Mouse (Mus musculus): ENCODE measurements at regions not wholly inside any gene's neighbourhood (a gene's known extent, or its start where the extent isn't known, plus 50 kb on each side); places are given as distances from the start of the nearest gene placed in this dataset.

GRCm38 (mm10) chr13:111962155-111962554 is 153.4 kb upstream of the Map3k1 start:
- H3K4me2 ChIP-seq, result no peak overlapping the region
- H3K9ac ChIP-seq, result no peak overlapping the region
- no peak overlapping the region for H3K4me3 ChIP-seq
- no peak for ATAC-seq (replicated peaks; ENCODE audit: insufficient number of reproducible peaks, insufficient read depth, low FRiP score, low read depth)
- 87% methylated on average over 4 of the region's 4 CpGs for WGBS
- no peaks in the 10 kb centered on the region for H3K27me3 ChIP-seq
- H3K4me1 ChIP-seq (replicated peaks), result peaks cover 3% of the 10 kb centered on the region; the same call in 1 of the 2 replicates
- H3K36me3 ChIP-seq, result no peaks in the 10 kb centered on the region
- no peaks in the 10 kb centered on the region for H3K9me3 ChIP-seq (replicated peaks)
- no peak overlapping the region for H3K27ac ChIP-seq

- Histone ChIP-seq H3K27me3 (no peaks in the 10 kb centered on the region), H3K9ac (no peak overlapping the region), H3K9me3 (replicated peaks) (no peaks in the 10 kb centered on the region), H3K4me3 (no peak overlapping the region), H3K27ac (no peak overlapping the region), H3K4me1 (replicated peaks) (peaks cover 7% of the 10 kb centered on the region; the same call in 1 of the 2 replicates), H3K4me2 (no peak overlapping the region), H3K36me3 (no peaks in the 10 kb centered on the region)
- no peak for ATAC-seq (replicated peaks; ENCODE audit: insufficient number of reproducible peaks, insufficient read depth, low FRiP score, low read depth)
- 57% methylated on average over 6 of the region's 6 CpGs for WGBS
Measured at GRCm38 (mm10) chr13:111966113-111966512, 157.3 kb upstream of the Map3k1 start.

- Histone ChIP-seq H3K27me3 (no peaks in the 10 kb centered on the region), H3K9me3 (replicated peaks) (no peaks in the 10 kb centered on the region), H3K4me1 (replicated peaks) (peaks cover 7% of the 10 kb centered on the region; the same call in 1 of the 2 replicates), H3K9ac (no peak overlapping the region), H3K36me3 (no peaks in the 10 kb centered on the region), H3K4me3 (no peak overlapping the region), H3K4me2 (no peak overlapping the region), H3K27ac (no peak overlapping the region)
- 47% methylated on average over 3 of the region's 3 CpGs for WGBS
- ATAC-seq (replicated peaks; ENCODE audit: insufficient number of reproducible peaks, insufficient read depth, low FRiP score, low read depth), result no peak
Measured at GRCm38 (mm10) chr13:111966627-111967026, 157.8 kb upstream of the Map3k1 start.

GRCm38 (mm10) chr13:111968197-111968596 is 159.4 kb upstream of the Map3k1 start:
- no peak overlapping the region for H3K4me3 ChIP-seq
- no peak for ATAC-seq (replicated peaks; ENCODE audit: insufficient number of reproducible peaks, insufficient read depth, low FRiP score, low read depth)
- H3K27me3 ChIP-seq, result no peaks in the 10 kb centered on the region
- H3K9me3 ChIP-seq (replicated peaks), result no peaks in the 10 kb centered on the region
- peaks cover 7% of the 10 kb centered on the region; the same call in 1 of the 2 replicates for H3K4me1 ChIP-seq (replicated peaks)
- H3K4me2 ChIP-seq, result no peak overlapping the region
- H3K9ac ChIP-seq, result no peak overlapping the region
- 75% methylated on average over 7 of the region's 7 CpGs for WGBS
- no peaks in the 10 kb centered on the region for H3K36me3 ChIP-seq
- no peak overlapping the region for H3K27ac ChIP-seq

- no peak overlapping the region for H3K27ac ChIP-seq
- peaks cover 13% of the 10 kb centered on the region for H3K4me1 ChIP-seq (replicated peaks)
- H3K36me3 ChIP-seq, result no peaks in the 10 kb centered on the region
- no peak overlapping the region for H3K4me3 ChIP-seq
- WGBS, result 57% methylated on average over 4 of the region's 4 CpGs
- no peaks in the 10 kb centered on the region for H3K9me3 ChIP-seq (replicated peaks)
- no peak overlapping the region for H3K4me2 ChIP-seq
- no peaks in the 10 kb centered on the region for H3K27me3 ChIP-seq
- no peak overlapping the region for H3K9ac ChIP-seq
- ATAC-seq (replicated peaks; ENCODE audit: insufficient number of reproducible peaks, insufficient read depth, low FRiP score, low read depth), result no peak
Measured at GRCm38 (mm10) chr13:111974282-111974681, 165.5 kb upstream of the Map3k1 start.

GRCm38 (mm10) chr13:111975549-111975948 is 166.8 kb upstream of the Map3k1 start:
- H3K9ac ChIP-seq, result no peak overlapping the region
- no peak overlapping the region for H3K4me3 ChIP-seq
- H3K27me3 ChIP-seq, result no peaks in the 10 kb centered on the region
- ATAC-seq (replicated peaks; ENCODE audit: insufficient number of reproducible peaks, insufficient read depth, low FRiP score, low read depth), result no peak
- no peak overlapping the region for H3K27ac ChIP-seq
- H3K4me1 ChIP-seq (replicated peaks), result peaks cover 19% of the 10 kb centered on the region
- H3K9me3 ChIP-seq (replicated peaks), result no peaks in the 10 kb centered on the region
- no peak overlapping the region for H3K4me2 ChIP-seq
- no peaks in the 10 kb centered on the region for H3K36me3 ChIP-seq
- WGBS, result 78% methylated on average over 3 of the region's 3 CpGs

GRCm38 (mm10) chr13:111977769-111978674 is 169.2 kb upstream of the Map3k1 start:
- H3K4me2 ChIP-seq, result no peak overlapping the region
- no peaks in the 10 kb centered on the region for H3K9me3 ChIP-seq (replicated peaks)
- no peak overlapping the region for H3K9ac ChIP-seq
- peaks cover 22% of the 10 kb centered on the region for H3K4me1 ChIP-seq (replicated peaks)
- 79% methylated on average over 31 of the region's 31 CpGs for WGBS
- H3K27ac ChIP-seq, result no peak overlapping the region
- no peaks in the 10 kb centered on the region for H3K27me3 ChIP-seq
- no peak overlapping the region for H3K4me3 ChIP-seq
- no peak for ATAC-seq (replicated peaks; ENCODE audit: insufficient number of reproducible peaks, insufficient read depth, low FRiP score, low read depth)
- no peaks in the 10 kb centered on the region for H3K36me3 ChIP-seq

GRCm38 (mm10) chr13:111978675-111979020 is 169.9 kb upstream of the Map3k1 start:
- no peak for ATAC-seq (replicated peaks; ENCODE audit: insufficient number of reproducible peaks, insufficient read depth, low FRiP score, low read depth)
- H3K9me3 ChIP-seq (replicated peaks), result no peaks in the 10 kb centered on the region
- 74% methylated on average over 5 of the region's 5 CpGs for WGBS
- H3K9ac ChIP-seq, result no peak overlapping the region
- no peak overlapping the region for H3K4me3 ChIP-seq
- peaks cover 22% of the 10 kb centered on the region for H3K4me1 ChIP-seq (replicated peaks)
- no peaks in the 10 kb centered on the region for H3K27me3 ChIP-seq
- H3K4me2 ChIP-seq, result no peak overlapping the region
- H3K36me3 ChIP-seq, result no peaks in the 10 kb centered on the region
- H3K27ac ChIP-seq, result no peak overlapping the region; the same call in 1 of the 2 replicates

- Histone ChIP-seq H3K4me1 (replicated peaks) (peaks cover 19% of the 10 kb centered on the region), H3K27me3 (no peaks in the 10 kb centered on the region), H3K36me3 (no peaks in the 10 kb centered on the region), H3K27ac (no peak overlapping the region; the same call in 1 of the 2 replicates), H3K9ac (0 out of 2 replicates have a peak overlapping the region, but pooled peaks have one; percentile 20), H3K9me3 (replicated peaks) (no peaks in the 10 kb centered on the region), H3K4me3 (peak overlapping the region; percentile 22), H3K4me2 (peak overlapping the region; percentile 51)
- 32% methylated on average over 17 of the region's 17 CpGs for WGBS
- ATAC-seq (replicated peaks; ENCODE audit: insufficient number of reproducible peaks, insufficient read depth, low FRiP score, low read depth), result no peak
Measured at GRCm38 (mm10) chr13:111979428-111980204, 170.8 kb upstream of the Map3k1 start.

- no peak overlapping the region for H3K27ac ChIP-seq
- no peak overlapping the region for H3K4me2 ChIP-seq
- H3K4me1 ChIP-seq (replicated peaks), result peaks cover 19% of the 10 kb centered on the region
- no peaks in the 10 kb centered on the region for H3K27me3 ChIP-seq
- no peak for ATAC-seq (replicated peaks; ENCODE audit: insufficient number of reproducible peaks, insufficient read depth, low FRiP score, low read depth)
- H3K9ac ChIP-seq, result no peak overlapping the region
- no peaks in the 10 kb centered on the region for H3K9me3 ChIP-seq (replicated peaks)
- WGBS, result 67% methylated on average over 12 of the region's 12 CpGs
- no peak overlapping the region for H3K4me3 ChIP-seq
- H3K36me3 ChIP-seq, result no peaks in the 10 kb centered on the region
Measured at GRCm38 (mm10) chr13:111980205-111980595, 171.4 kb upstream of the Map3k1 start.

GRCm38 (mm10) chr13:111981103-111981502 is 172.3 kb upstream of the Map3k1 start:
- no peaks in the 10 kb centered on the region for H3K9me3 ChIP-seq (replicated peaks)
- H3K9ac ChIP-seq, result no peak overlapping the region
- no peak overlapping the region for H3K4me2 ChIP-seq
- no peak overlapping the region for H3K27ac ChIP-seq
- no peaks in the 10 kb centered on the region for H3K36me3 ChIP-seq
- ATAC-seq (replicated peaks; ENCODE audit: insufficient number of reproducible peaks, insufficient read depth, low FRiP score, low read depth), result no peak
- H3K4me3 ChIP-seq, result no peak overlapping the region
- peaks cover 19% of the 10 kb centered on the region for H3K4me1 ChIP-seq (replicated peaks)
- WGBS, result 88% methylated on average over 2 of the region's 2 CpGs
- H3K27me3 ChIP-seq, result no peaks in the 10 kb centered on the region
